Mouse (Mus musculus): ENCODE results near the gene Setd7.

DNA sequence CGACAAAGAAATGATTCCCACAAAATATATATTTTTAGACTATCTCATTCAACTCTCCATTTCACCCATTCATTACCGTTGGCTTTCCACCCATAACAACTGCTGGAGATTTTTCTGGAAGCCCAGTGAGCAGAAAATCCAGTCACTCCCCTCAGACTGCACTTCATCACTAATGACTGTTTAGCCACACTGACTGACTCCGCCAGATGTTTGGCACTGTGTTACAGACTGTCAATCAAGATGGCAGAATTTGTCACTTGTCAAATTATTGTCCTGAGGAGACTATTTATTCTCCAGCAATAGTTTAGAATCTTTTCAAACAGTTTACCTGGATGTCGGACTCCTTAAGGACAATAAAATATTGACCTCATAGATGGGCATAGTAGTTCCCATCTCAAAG, 40.0 kb upstream of the Setd7 start:
- TF ChIP-seq CTCF (IDR thresholded peaks at IDR 0.05; ENCODE audit: low read depth) (no peak), EP300 (IDR thresholded peaks at IDR 0.05; ENCODE audit: low read depth) (no peak)

All from heart, postnatal 0 days (tissue).